In the genomic region with DNA sequence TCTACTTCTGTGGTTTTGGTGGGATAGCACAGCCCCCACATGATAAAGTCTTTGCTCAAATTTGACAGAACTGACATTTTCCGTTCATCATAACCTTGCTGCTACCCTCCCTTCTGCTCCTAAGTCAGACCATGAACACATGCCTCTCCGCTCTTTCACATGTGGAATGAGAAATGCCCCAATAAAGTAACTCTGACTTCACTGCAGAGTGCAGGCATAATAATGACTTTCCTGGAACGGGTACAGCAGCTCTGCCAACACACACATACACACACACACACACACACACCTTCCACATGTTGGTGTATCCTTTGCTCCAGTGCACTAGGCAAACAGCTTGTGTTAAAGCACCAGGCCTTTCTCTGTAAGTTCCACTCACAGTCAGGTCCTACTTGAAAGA, we compare ENCODE assay signal across 17 mouse cellular contexts.
DNase-seq lines count a peak whose midpoint lies in the region; ATAC-seq lines count a peak whose summit lies in the region.
"Had no signal": no experiment of that assay in that cellular context is flagged by ENCODE, and none has a peak within 500 bp of the region (broad histone marks: within the 10 kb centered on the region; RNA-seq: fewer than 3 reads in every experiment).

No protein-coding gene starts in this region.

- peak overlapping the region; percentile 85; the same call in 1 of the 2 replicates for H3K27ac ChIP-seq in embryonic facial prominence, embryonic 10.5 days (replicated peaks)
- H3K27ac ChIP-seq in embryonic facial prominence, embryonic 13.5 days = peak overlapping the region; percentile 98
- peak overlapping the region; percentile 92 for H3K27ac ChIP-seq in limb, embryonic 12.5 days
- H3K27ac ChIP-seq: forebrain, embryonic 13.5 days; heart, embryonic 15.5 days; hindbrain, embryonic 15.5 days had no signal

- no peak overlapping the region for H3K9ac ChIP-seq in embryonic facial prominence, embryonic 13.5 days
- no peak overlapping the region for H3K9ac ChIP-seq in limb, embryonic 12.5 days (replicated peaks)
- H3K9ac ChIP-seq: forebrain, embryonic 13.5 days; forebrain, postnatal 0 days; heart, embryonic 15.5 days; hindbrain, embryonic 15.5 days had no signal

- H3K4me1 ChIP-seq in embryonic facial prominence, embryonic 10.5 days = peaks cover 20% of the 10 kb centered on the region
- peaks cover 34% of the 10 kb centered on the region for H3K4me1 ChIP-seq in embryonic facial prominence, embryonic 13.5 days
- H3K4me1 ChIP-seq in limb, embryonic 12.5 days (replicated peaks) = peaks cover 30% of the 10 kb centered on the region
- H3K4me1 ChIP-seq: forebrain, embryonic 13.5 days; hindbrain, embryonic 15.5 days had no signal

- DNase-seq in embryonic facial prominence, embryonic 10.5 days (ENCODE audit: low spot score) = no peak
- DNase-seq in urinary bladder, postnatal 4 days (ENCODE audit: low spot score in 2 of 2) = no peak
- DNase-seq in kidney, adult 8-10 months = no peak
- DNase-seq: adrenal gland, postnatal 14 days; cerebellum, adult 18-20 months; cerebellum, adult 9-11 months; cerebellum, postnatal 36 days; forebrain, postnatal 0 days; gastrocnemius, postnatal 14 days had no signal

- H3K27me3 ChIP-seq in embryonic facial prominence, embryonic 10.5 days (replicated peaks; ENCODE audit: low read depth, poor library complexity, severe bottlenecking) = no peaks in the 10 kb centered on the region
- no peaks in the 10 kb centered on the region for H3K27me3 ChIP-seq in embryonic facial prominence, embryonic 13.5 days
- no peaks in the 10 kb centered on the region for H3K27me3 ChIP-seq in limb, embryonic 12.5 days
- H3K27me3 ChIP-seq: forebrain, embryonic 13.5 days; hindbrain, embryonic 15.5 days had no signal

- H3K9me3 ChIP-seq in embryonic facial prominence, embryonic 10.5 days = peaks cover 7% of the 10 kb centered on the region; the same call in 1 of the 2 replicates
- H3K9me3 ChIP-seq in embryonic facial prominence, embryonic 13.5 days = peaks cover 3% of the 10 kb centered on the region; the same call in 1 of the 2 replicates
- peaks cover 6% of the 10 kb centered on the region for H3K9me3 ChIP-seq in limb, embryonic 12.5 days
- H3K9me3 ChIP-seq: forebrain, embryonic 13.5 days; heart, embryonic 15.5 days; hindbrain, embryonic 15.5 days had no signal

- no peak overlapping the region for H3K4me3 ChIP-seq in embryonic facial prominence, embryonic 10.5 days
- no peak overlapping the region for H3K4me3 ChIP-seq in embryonic facial prominence, embryonic 13.5 days
- no peak overlapping the region for H3K4me3 ChIP-seq in limb, embryonic 12.5 days (replicated peaks)
- H3K4me3 ChIP-seq: forebrain, embryonic 13.5 days; heart, embryonic 15.5 days; hindbrain, embryonic 15.5 days had no signal

- WGBS in embryonic facial prominence, embryonic 10.5 days = 90% methylated on average over 3 of the region's 3 CpGs
- 38% methylated on average over 3 of the region's 3 CpGs for WGBS in embryonic facial prominence, embryonic 13.5 days
- WGBS in limb, embryonic 12.5 days = 45% methylated on average over 3 of the region's 3 CpGs

- H3K4me2 ChIP-seq in embryonic facial prominence, embryonic 13.5 days = no peak overlapping the region
- H3K4me2 ChIP-seq in limb, embryonic 12.5 days = no peak overlapping the region
- H3K4me2 ChIP-seq: forebrain, embryonic 13.5 days; heart, embryonic 15.5 days; hindbrain, embryonic 15.5 days had no signal

- ATAC-seq in embryonic facial prominence, embryonic 13.5 days (ENCODE audit: insufficient number of reproducible peaks, insufficient read depth, low FRiP score, low TSS enrichment, low read depth) = no peak
- ATAC-seq in limb, embryonic 12.5 days (ENCODE audit: insufficient number of reproducible peaks, insufficient read depth, low FRiP score, low TSS enrichment, low read depth) = no peak
- no peak for ATAC-seq in CD4-positive, CD25-positive, alpha-beta regulatory T cell, adult 4 months
- ATAC-seq: forebrain, embryonic 13.5 days; forebrain, postnatal 0 days; intestine, embryonic 16.5 days had no signal

- H3K36me3 ChIP-seq in embryonic facial prominence, embryonic 10.5 days (replicated peaks) = peaks cover 82% of the 10 kb centered on the region
- peaks cover 57% of the 10 kb centered on the region for H3K36me3 ChIP-seq in embryonic facial prominence, embryonic 13.5 days
- peaks cover 72% of the 10 kb centered on the region for H3K36me3 ChIP-seq in limb, embryonic 12.5 days
- H3K36me3 ChIP-seq: G1E; hindbrain, embryonic 15.5 days had no signal
